Mouse (Mus musculus): ENCODE data around the gene Iglon5. TPM values are rescaled to one million over a fixed set of nuclear protein-coding genes. Genes with fewer than 3 reads are reported as not detected.

Gene Iglon5
- total RNA-seq (2021): 10 to 100 TPM; 24.4 to 27.3 TPM
- long read RNA-seq, experiment 1, partial matches to known transcripts: 2 of 2 reads
- long read RNA-seq, experiment 1, other reads (novel, unspliced or antisense): 0 of 2 reads
- long read RNA-seq, experiment 2, partial matches to known transcripts: 1 of 4 reads
- long read RNA-seq, experiment 2, other reads (novel, unspliced or antisense): 2 of 4 reads

- Histone ChIP-seq H3K27ac (peak within 1 kb of the TSS; percentile 94), H3K4me3 (peak within 1 kb of the TSS; percentile 73)
- intact Hi-C loops (cut with DNase I): loop anchor here (5.0 kb wide), 2 partner anchors 47 to 177 kb away; partner anchors contain the start of genes Cldnd2, Etfb, Gm45233 and Zfp715
- no peak for TF ChIP-seq CTCF (IDR thresholded peaks at IDR 0.05)
- DNase-seq (ENCODE audit: extremely low spot score in 1 of 2, low spot score in 2 of 2): peak in 1 of 2 experiments; percentile 40
Measured at GRCm38 (mm10) chr7:43489631-43490125, at the start of gene Iglon5. Gene Iglon5, minus strand, starts transcription at chr7:43490075.

DNA sequence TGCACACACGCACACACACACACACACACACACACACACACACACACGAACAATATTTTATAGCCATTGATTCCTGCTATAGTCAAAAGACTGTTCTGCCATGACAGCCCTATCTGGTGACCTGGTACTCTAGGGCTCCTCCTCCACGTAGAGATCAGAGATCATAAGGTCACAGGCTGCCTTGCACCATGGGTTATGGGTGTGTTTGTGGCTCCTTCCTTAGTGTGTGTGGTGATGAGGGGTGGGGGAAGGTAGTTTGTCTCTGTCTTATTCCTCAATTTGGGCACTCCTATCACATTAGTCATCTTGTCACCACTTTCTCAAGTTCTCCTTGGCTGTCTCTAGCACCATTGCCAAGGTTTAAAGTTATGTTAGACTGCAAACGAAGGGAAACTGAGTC lies 48.6 kb upstream of the Iglon5 start:
- intact Hi-C loops (cut with DNase I): no loop called here

GRCm38 (mm10) chr7:43532936-43533505 lies 43.1 kb upstream of the Iglon5 start:
- no peak for TF ChIP-seq CTCF (IDR thresholded peaks at IDR 0.05)
- H3K27ac ChIP-seq: no peak overlapping the region
- no peak for DNase-seq (ENCODE audit: extremely low spot score in 1 of 2, low spot score in 2 of 2)
- intact Hi-C loops (cut with DNase I): no loop called here
- no peak overlapping the region for H3K4me3 ChIP-seq

More for the DNA sequence above, 48.6 kb upstream of the Iglon5 start:
- Histone ChIP-seq H3K27ac (no peak overlapping the region), H3K4me3 (no peak overlapping the region)
- TF ChIP-seq CTCF (IDR thresholded peaks at IDR 0.05): no peak
- no peak for DNase-seq (ENCODE audit: extremely low spot score in 1 of 2, low spot score in 2 of 2)

DNA sequence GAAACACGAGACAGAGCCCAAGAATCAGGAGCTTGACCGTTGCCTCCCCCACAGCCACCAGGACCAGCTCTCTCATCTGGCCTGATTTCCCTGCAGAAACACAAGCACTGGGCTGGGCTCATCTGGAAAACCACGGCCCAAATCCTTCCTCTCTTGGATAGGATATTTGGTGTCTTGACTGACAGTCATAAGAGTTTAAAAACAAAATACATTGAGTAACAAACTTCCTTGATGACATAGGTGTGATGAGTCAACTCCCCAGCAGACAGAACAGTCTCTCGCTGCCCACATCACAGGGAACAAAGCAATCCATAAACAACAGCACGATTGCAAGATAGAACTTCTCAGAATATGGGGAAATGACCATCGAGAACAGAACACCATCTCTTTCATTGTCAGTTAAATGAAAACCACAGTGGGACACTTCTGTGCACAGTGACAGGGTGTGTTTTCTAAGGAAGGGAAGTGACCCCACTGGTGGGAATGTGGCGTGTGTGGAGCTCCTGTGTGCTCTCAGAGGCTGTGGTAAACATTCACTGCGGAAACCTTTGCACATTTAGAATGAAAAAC lies 40.4 kb upstream of the Iglon5 start:
- TF ChIP-seq CTCF (IDR thresholded peaks at IDR 0.05): no peak
- Histone ChIP-seq H3K27ac (no peak overlapping the region), H3K4me3 (no peak overlapping the region)
- intact Hi-C loops (cut with DNase I): no loop called here
- no peak for DNase-seq (ENCODE audit: extremely low spot score in 1 of 2, low spot score in 2 of 2)

GRCm38 (mm10) chr7:43525313-43525712 lies 35.4 kb upstream of the Iglon5 start:
- H3K27ac ChIP-seq: no peak overlapping the region
- intact Hi-C loops (cut with DNase I): no loop called here
- no peak for DNase-seq (ENCODE audit: extremely low spot score in 1 of 2, low spot score in 2 of 2)
- no peak; the same call in 1 of the 2 replicates for TF ChIP-seq CTCF (IDR thresholded peaks at IDR 0.05)
- H3K4me3 ChIP-seq: no peak overlapping the region

DNA sequence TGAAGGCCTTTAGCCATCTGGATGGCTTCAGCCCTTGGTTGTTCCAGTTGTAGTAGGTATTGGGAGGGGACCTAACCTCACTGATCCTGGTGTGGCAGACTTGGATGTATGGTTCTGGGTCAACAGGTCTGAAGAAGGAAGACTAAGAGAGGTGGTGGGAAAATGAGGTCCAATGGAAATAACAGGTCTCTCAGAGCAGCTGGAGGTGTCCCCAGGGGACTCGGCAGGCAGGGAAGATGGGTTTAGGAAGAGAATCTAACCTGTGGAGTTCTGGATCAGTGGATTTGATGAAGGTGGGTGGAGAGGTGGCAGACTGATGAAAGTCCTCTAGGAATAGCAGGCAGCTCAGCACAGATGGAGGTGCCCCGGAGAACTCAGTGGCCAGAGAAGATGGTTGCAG lies 32.9 kb upstream of the Iglon5 start:
- no peak for DNase-seq (ENCODE audit: extremely low spot score in 1 of 2, low spot score in 2 of 2)
- no peak for TF ChIP-seq CTCF (IDR thresholded peaks at IDR 0.05)
- Histone ChIP-seq H3K4me3 (no peak overlapping the region), H3K27ac (no peak overlapping the region)
- intact Hi-C loops (cut with DNase I): no loop called here

DNA sequence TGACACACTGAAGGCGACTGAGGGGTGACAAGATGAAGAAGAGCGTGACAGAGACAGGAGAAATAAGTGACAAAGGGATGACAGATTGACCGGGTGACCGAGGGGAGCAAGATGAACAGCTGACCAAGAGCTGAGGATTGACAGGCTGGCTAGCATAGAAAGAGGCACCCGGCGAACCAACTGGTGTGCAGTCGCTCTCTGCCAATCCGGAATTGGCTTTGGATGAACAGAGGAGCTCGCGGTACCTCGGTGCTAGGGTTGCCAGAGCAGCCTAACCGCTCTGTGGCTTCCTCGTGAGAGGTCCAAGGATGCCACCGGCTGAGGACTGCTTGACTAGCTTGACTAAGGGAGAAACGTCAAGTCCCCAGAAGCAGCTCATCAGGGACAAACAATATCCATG lies 28.5 kb upstream of the Iglon5 start:
- DNase-seq (ENCODE audit: extremely low spot score in 1 of 2, low spot score in 2 of 2): no peak
- intact Hi-C loops (cut with DNase I): no loop called here
- TF ChIP-seq CTCF (IDR thresholded peaks at IDR 0.05): no peak
- no peak overlapping the region for H3K27ac ChIP-seq
- no peak overlapping the region for H3K4me3 ChIP-seq

- intact Hi-C loops (cut with DNase I): no loop called here
- no peak for TF ChIP-seq CTCF (IDR thresholded peaks at IDR 0.05)
Measured at GRCm38 (mm10) chr7:43515076-43515475, 25.2 kb upstream of the Iglon5 start.

DNA sequence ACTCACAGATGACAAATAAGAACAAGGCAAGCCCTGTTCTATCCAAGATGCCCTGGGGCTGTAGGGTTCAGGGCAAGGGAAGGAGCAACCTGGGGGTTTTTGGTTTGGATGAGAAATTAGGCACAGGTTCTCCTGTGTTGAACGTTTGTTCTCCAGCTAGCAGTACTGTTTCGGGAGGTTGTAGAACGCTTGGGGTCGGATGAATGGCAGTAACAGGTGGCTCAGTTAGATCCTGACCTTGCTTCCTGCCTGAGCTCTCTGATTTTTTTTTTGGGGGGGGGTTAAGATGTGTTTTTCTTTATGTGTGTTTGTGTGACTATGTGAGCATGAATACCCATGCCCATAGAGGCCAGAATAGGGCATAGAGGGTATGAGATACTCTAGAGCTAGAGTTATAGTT lies 22.6 kb upstream of the Iglon5 start:
- no peak for DNase-seq (ENCODE audit: extremely low spot score in 1 of 2, low spot score in 2 of 2)
- Histone ChIP-seq H3K27ac (no peak overlapping the region), H3K4me3 (no peak overlapping the region)
- TF ChIP-seq CTCF (IDR thresholded peaks at IDR 0.05): no peak
- intact Hi-C loops (cut with DNase I): no loop called here

More at GRCm38 (mm10) chr7:43515076-43515475, 25.2 kb upstream of the Iglon5 start:
- Histone ChIP-seq H3K27ac (no peak overlapping the region), H3K4me3 (no peak overlapping the region)
- DNase-seq (ENCODE audit: extremely low spot score in 1 of 2, low spot score in 2 of 2): no peak

- intact Hi-C loops (cut with DNase I): no loop called here
- Histone ChIP-seq H3K27ac (no peak overlapping the region), H3K4me3 (no peak overlapping the region)
- no peak for DNase-seq (ENCODE audit: extremely low spot score in 1 of 2, low spot score in 2 of 2)
- no peak for TF ChIP-seq CTCF (IDR thresholded peaks at IDR 0.05)
Measured at GRCm38 (mm10) chr7:43511707-43512478, 22.0 kb upstream of the Iglon5 start.

DNA sequence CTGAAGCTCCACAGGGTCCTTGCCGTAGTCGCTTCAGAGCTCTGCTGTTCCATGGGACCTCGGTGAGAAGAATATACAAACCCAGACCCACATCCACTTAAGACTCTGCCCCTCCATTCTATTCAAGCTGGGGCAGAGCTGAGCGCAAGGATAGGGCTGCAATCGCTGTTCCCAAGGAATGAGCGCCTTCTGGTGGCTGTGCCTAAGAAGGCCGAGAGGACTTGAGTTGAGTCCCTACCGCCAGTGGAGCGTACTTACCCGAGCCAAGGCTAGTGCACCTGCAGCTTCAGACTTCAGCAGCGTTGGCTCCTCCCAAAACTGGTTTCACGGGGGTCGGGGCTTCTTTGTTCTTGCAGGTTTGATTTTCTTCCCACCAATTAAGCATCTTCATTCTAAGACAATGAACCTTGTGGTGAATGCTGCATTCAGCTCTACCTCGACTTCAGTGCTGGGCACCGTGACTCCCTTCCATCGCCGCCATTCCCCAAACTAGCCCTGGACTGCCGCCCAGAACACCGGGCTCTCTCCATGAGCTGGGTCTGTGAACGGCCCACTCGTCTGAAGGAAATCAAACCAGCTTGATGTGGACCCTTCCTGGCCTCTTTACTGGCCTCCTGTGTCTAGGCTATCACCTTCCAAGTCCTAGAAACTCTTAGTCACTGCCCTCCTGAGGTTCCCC lies 5.6 kb upstream of the Iglon5 start:
- Histone ChIP-seq H3K4me3 (peak overlapping the region; percentile 23; the same call in 1 of the 2 replicates), H3K27ac (no peak overlapping the region)
- TF ChIP-seq CTCF (IDR thresholded peaks at IDR 0.05): peak; percentile 87
- peak; percentile 66 to 75 for DNase-seq (ENCODE audit: extremely low spot score in 1 of 2, low spot score in 2 of 2)
- intact Hi-C loops (cut with DNase I): loop anchor here (1.0 kb wide), 4 partner anchors 25 to 212 kb away; no protein-coding TSS in a partner anchor

All from left cerebral cortex, adult 2 months (tissue).